Mouse (Mus musculus) c-Kit-negative CD71-positive TER-119-positive erythroid progenitor cells, embryonic 14.5 days (primary cell): ENCODE data around the gene Acod1.

Source experiments
- DNase-seq: peaks from one replicate; pipeline ENCODE4 v3.0.0-alpha.2; 2013; ENCODE audit warnings: low read depth, low spot score

Gene Acod1

GRCm38 (mm10) chr14:103046677-103047076, at the start of gene Acod1:
Gene Acod1 (plus strand): TSS chr14:103046977.
- no peak for DNase-seq

GRCm38 (mm10) chr14:103007737-103008136, 39.0 kb upstream of the Acod1 start:
- DNase-seq = no peak

- DNase-seq = no peak
Measured at GRCm38 (mm10) chr14:103011782-103012181, 35.0 kb upstream of the Acod1 start.

GRCm38 (mm10) chr14:103012563-103013150, 34.1 kb upstream of the Acod1 start:
- no peak for DNase-seq

GRCm38 (mm10) chr14:103017009-103017408, 29.8 kb upstream of the Acod1 start:
- DNase-seq = no peak

GRCm38 (mm10) chr14:103020046-103020445, 26.7 kb upstream of the Acod1 start:
- DNase-seq = no peak

- DNase-seq = no peak
Measured at GRCm38 (mm10) chr14:103029203-103029602, 17.6 kb upstream of the Acod1 start.

- DNase-seq = no peak
Measured at GRCm38 (mm10) chr14:103033271-103033823, 13.4 kb upstream of the Acod1 start.

- no peak for DNase-seq
Measured at GRCm38 (mm10) chr14:103034076-103034475, 12.7 kb upstream of the Acod1 start.

- DNase-seq = no peak
Measured at GRCm38 (mm10) chr14:103037016-103037415, 9.8 kb upstream of the Acod1 start.

- no peak for DNase-seq
Measured at GRCm38 (mm10) chr14:103048292-103049086, 1.7 kb downstream of the Acod1 start.

GRCm38 (mm10) chr14:103051159-103051769, 4.5 kb downstream of the Acod1 start:
- peak; percentile 41 for DNase-seq

- no peak for DNase-seq
Measured at GRCm38 (mm10) chr14:103054731-103055130, 8.0 kb downstream of the Acod1 start.

GRCm38 (mm10) chr14:103056601-103057000, 9.8 kb downstream of the Acod1 start:
- no peak for DNase-seq

- no peak for DNase-seq
Measured at GRCm38 (mm10) chr14:103058998-103059397, 12.2 kb downstream of the Acod1 start.

- DNase-seq = no peak
Measured at GRCm38 (mm10) chr14:103059495-103059894, 12.7 kb downstream of the Acod1 start.

GRCm38 (mm10) chr14:103065294-103066167, 18.8 kb downstream of the Acod1 start:
- DNase-seq = peak; percentile 66

- no peak for DNase-seq
Measured at GRCm38 (mm10) chr14:103069465-103069863, 22.7 kb downstream of the Acod1 start.

- DNase-seq = peak; percentile 90
Measured at GRCm38 (mm10) chr14:103069864-103070611, 23.3 kb downstream of the Acod1 start, which contains the start of gene Cln5. Gene Cln5 (plus strand): TSS chr14:103070216.

- peak; percentile 32 for DNase-seq
Measured at GRCm38 (mm10) chr14:103070790-103071189, 24.0 kb downstream of the Acod1 start.

GRCm38 (mm10) chr14:103071471-103071870, 24.7 kb downstream of the Acod1 start:
- no peak for DNase-seq
